Mouse (Mus musculus): ENCODE results near the gene Rab11fip3.

Gene Rab11fip3

GRCm38 (mm10) chr17:25956201-25956600 lies 113.2 kb downstream of the Rab11fip3 start:
- DNase-seq (ENCODE audit: low read depth), result no peak

GRCm38 (mm10) chr17:25955736-25956135 lies 113.6 kb downstream of the Rab11fip3 start:
- DNase-seq (ENCODE audit: low read depth), result no peak

- DNase-seq (ENCODE audit: low read depth), result no peak
Measured at GRCm38 (mm10) chr17:25954671-25955070, 114.7 kb downstream of the Rab11fip3 start.

GRCm38 (mm10) chr17:25953161-25953560 lies 116.2 kb downstream of the Rab11fip3 start:
- DNase-seq (ENCODE audit: low read depth), result no peak

- DNase-seq (ENCODE audit: low read depth), result no peak
Measured at GRCm38 (mm10) chr17:25951803-25952623, 117.3 kb downstream of the Rab11fip3 start, which contains the start of gene A930017K11Rik. A930017K11Rik (minus strand) TSS chr17:25952565.

- DNase-seq (ENCODE audit: low read depth), result no peak
Measured at GRCm38 (mm10) chr17:25951225-25951802, 118.0 kb downstream of the Rab11fip3 start.

- no peak for DNase-seq (ENCODE audit: low read depth)
Measured at GRCm38 (mm10) chr17:25950706-25951105, 118.6 kb downstream of the Rab11fip3 start.

GRCm38 (mm10) chr17:25949981-25950380 lies 119.4 kb downstream of the Rab11fip3 start:
- DNase-seq (ENCODE audit: low read depth), result no peak

- no peak for DNase-seq (ENCODE audit: low read depth)
Measured at GRCm38 (mm10) chr17:25948051-25948450, 121.3 kb downstream of the Rab11fip3 start.

GRCm38 (mm10) chr17:25947576-25947975 lies 121.8 kb downstream of the Rab11fip3 start:
- no peak for DNase-seq (ENCODE audit: low read depth)

- no peak for DNase-seq (ENCODE audit: low read depth)
Measured at GRCm38 (mm10) chr17:25946891-25947290, 122.5 kb downstream of the Rab11fip3 start.

GRCm38 (mm10) chr17:25946349-25946748 lies 123.0 kb downstream of the Rab11fip3 start:
- no peak for DNase-seq (ENCODE audit: low read depth)

GRCm38 (mm10) chr17:25945517-25946155 lies 123.7 kb downstream of the Rab11fip3 start:
- DNase-seq (ENCODE audit: low read depth), result no peak

GRCm38 (mm10) chr17:25944366-25945163 lies 124.8 kb downstream of the Rab11fip3 start, which contains the start of the genes Pigq and Nhlrc4:
Pigq (minus strand) TSS chr17:25944936.
Nhlrc4 (minus strand) TSS chr17:25944961.
- no peak for DNase-seq (ENCODE audit: low read depth)

- DNase-seq (ENCODE audit: low read depth), result no peak
Measured at GRCm38 (mm10) chr17:25943769-25944168, 125.6 kb downstream of the Rab11fip3 start.

- no peak for DNase-seq (ENCODE audit: low read depth)
Measured at GRCm38 (mm10) chr17:25943221-25943620, 126.1 kb downstream of the Rab11fip3 start.

- DNase-seq (ENCODE audit: low read depth), result no peak
Measured at GRCm38 (mm10) chr17:25942597-25943151, 126.7 kb downstream of the Rab11fip3 start.

GRCm38 (mm10) chr17:25941511-25942241 lies 127.7 kb downstream of the Rab11fip3 start:
- DNase-seq (ENCODE audit: low read depth), result peak; percentile 85
